ENCODE assay signal across 8 mouse cellular contexts in genomic region chr17:55957726-55958583, GRCm38 (mm10). TPM values are rescaled to one million over a fixed set of nuclear protein-coding genes. Genes with fewer than 3 reads are reported as not detected.
DNase-seq lines count a peak whose midpoint lies in the region; ATAC-seq and TF ChIP-seq lines count a peak whose summit lies in the region.

No protein-coding gene starts in this region.

- H3K4me2 ChIP-seq in liver, embryonic 11.5 days, result peak overlapping the region; percentile 82

- H3K9me3 ChIP-seq in heart, embryonic 10.5 days, result no peaks in the 10 kb centered on the region
- no peaks in the 10 kb centered on the region for H3K9me3 ChIP-seq in liver, embryonic 11.5 days (ENCODE audit: control insufficient read depth, low read length)

- H3K4me1 ChIP-seq in heart, embryonic 10.5 days, result peaks cover 19% of the 10 kb centered on the region
- peaks cover 5% of the 10 kb centered on the region; the same call in 1 of the 2 replicates for H3K4me1 ChIP-seq in embryonic fibroblast, embryonic 13.5 days (ENCODE audit: control insufficient read depth, insufficient read depth, low read length)
- H3K4me1 ChIP-seq in liver, embryonic 11.5 days (replicated peaks; ENCODE audit: control insufficient read depth, insufficient read depth, low read length), result peaks cover 21% of the 10 kb centered on the region

- 71% methylated on average over 13 of the region's 13 CpGs for WGBS in heart, embryonic 10.5 days
- 77% methylated on average over 12 of the region's 13 CpGs for WGBS in liver, embryonic 11.5 days

- no peak for TF ChIP-seq POLR2A in embryonic fibroblast, embryonic 13.5 days (IDR thresholded peaks at IDR 0.05; ENCODE audit: low read depth, low read length)

- TF ChIP-seq CTCF in embryonic fibroblast, embryonic 13.5 days (IDR thresholded peaks at IDR 0.05; ENCODE audit: borderline replicate concordance, insufficient read depth, low read length), result no peak

- intact Hi-C loops in heart, postnatal 36 days (cut with DNase I), result loop anchor here (2.0 to 5.0 kb wide), 4 partner anchors 49 to 293 kb away; partner anchors contain the start of genes Mpnd, Sh3gl1 and Stap2

- H3K9ac ChIP-seq in liver, embryonic 11.5 days (ENCODE audit: low read depth, low read length), result peak overlapping the region; percentile 83

- H3K27me3 ChIP-seq in heart, embryonic 10.5 days (ENCODE audit: insufficient read depth, poor library complexity, severe bottlenecking), result peaks cover 20% of the 10 kb centered on the region
- H3K27me3 ChIP-seq in liver, embryonic 11.5 days (replicated peaks; ENCODE audit: control insufficient read depth, insufficient read depth, low read length), result peaks cover 3% of the 10 kb centered on the region; the same call in 1 of the 2 replicates

- no peak for ATAC-seq in liver, embryonic 11.5 days (replicated peaks; ENCODE audit: low FRiP score)

- H3K36me3 ChIP-seq in heart, embryonic 10.5 days, result peaks cover 19% of the 10 kb centered on the region
- peaks cover 9% of the 10 kb centered on the region; the same call in 1 of the 2 replicates for H3K36me3 ChIP-seq in liver, embryonic 11.5 days (ENCODE audit: control insufficient read depth, insufficient read depth, low read length)

- H3K27ac ChIP-seq in heart, embryonic 10.5 days, result peak overlapping the region; percentile 91
- no peak overlapping the region for H3K27ac ChIP-seq in embryonic fibroblast, embryonic 13.5 days (ENCODE audit: insufficient read depth, low read length)
- peak overlapping the region; percentile 94; the same call in 1 of the 2 replicates for H3K27ac ChIP-seq in liver, embryonic 11.5 days (ENCODE audit: low read depth, low read length)

- no peak for DNase-seq in heart, embryonic 10.5 days (ENCODE audit: low spot score)
- no peak for DNase-seq in heart, postnatal 36 days
- peak; percentile 45 for DNase-seq in A20 (ENCODE audit: low read depth, low spot score)
- DNase-seq in liver, embryonic 11.5 days (ENCODE audit: low spot score), result no peak
- DNase-seq in ovary, adult 18-20 months (ENCODE audit: low spot score), result no peak
- no peak for DNase-seq in layer of hippocampus, postnatal 25 days (ENCODE audit: extremely low spot score in 1 of 2, low spot score in 1 of 2)
- no peak for DNase-seq in layer of hippocampus, adult 9-10 months (ENCODE audit: low spot score)

- peak overlapping the region; percentile 67 for H3K4me3 ChIP-seq in heart, embryonic 10.5 days
- peak overlapping the region; percentile 49 for H3K4me3 ChIP-seq in embryonic fibroblast, embryonic 13.5 days (ENCODE audit: insufficient read depth, low read length)
- H3K4me3 ChIP-seq in liver, embryonic 11.5 days (ENCODE audit: low read depth, low read length), result peak overlapping the region; percentile 64

RNA-seq across cellular contexts. Expression of gene Yju2, which starts 0.9 kb away (rescaled TPM):
- 20.9 and 24.4 TPM in 2 replicates for polyA plus RNA-seq in heart, embryonic 10.5 days (2016; fragmentation: Nextera tagmentation; extraction: Ambion mirVana)
- total RNA-seq in heart, postnatal 36 days (2021), result 1 to 10 TPM; 8.8 to 9.5 TPM
- 8.0 and 8.9 TPM in 2 replicates for polyA plus RNA-seq in embryonic fibroblast, embryonic 13.5 days (2011; ENCODE audit: insufficient read length, low read depth, missing spikeins)
- 20.9 and 23.4 TPM in 2 replicates for polyA plus RNA-seq in liver, embryonic 11.5 days (2014; fragmentation: Nextera tagmentation; extraction: Ambion mirVana)
- 10 to 100 TPM; 16.7 to 16.9 TPM for total RNA-seq in layer of hippocampus, postnatal 25 days (2021)

RNA-seq across cellular contexts. Expression of gene Ebi3, which starts 5.5 kb away (rescaled TPM):
- polyA plus RNA-seq in heart, embryonic 10.5 days (2016; fragmentation: Nextera tagmentation; extraction: Ambion mirVana), result 0.25 and 0.72 TPM in 2 replicates
- 1 to 10 TPM in 1 of 2 experiments, under 1 TPM in 1; 0.78 to 1.6 TPM for total RNA-seq in heart, postnatal 36 days (2021)
- polyA plus RNA-seq in embryonic fibroblast, embryonic 13.5 days (2011; ENCODE audit: insufficient read length, low read depth, missing spikeins), result not detected in 2 replicates
- 3.5 and 4.7 TPM in 2 replicates for polyA plus RNA-seq in liver, embryonic 11.5 days (2014; fragmentation: Nextera tagmentation; extraction: Ambion mirVana)
- total RNA-seq in layer of hippocampus, postnatal 25 days (2021), result 1 to 10 TPM; 2.3 to 2.8 TPM

RNA-seq across cellular contexts. Expression of gene Zfp119b, which starts 8.7 kb away (rescaled TPM):
- 3.9 TPM in 2 replicates for polyA plus RNA-seq in heart, embryonic 10.5 days (2016; fragmentation: Nextera tagmentation; extraction: Ambion mirVana)
- total RNA-seq in heart, postnatal 36 days (2021), result 1 to 10 TPM; 3.7 to 4.3 TPM
- polyA plus RNA-seq in embryonic fibroblast, embryonic 13.5 days (2011; ENCODE audit: insufficient read length, low read depth, missing spikeins), result 4.6 and 5.4 TPM in 2 replicates
- polyA plus RNA-seq in liver, embryonic 11.5 days (2014; fragmentation: Nextera tagmentation; extraction: Ambion mirVana), result 3.8 and 4.4 TPM in 2 replicates
- total RNA-seq in layer of hippocampus, postnatal 25 days (2021), result 1 to 10 TPM; 3.1 to 3.4 TPM

RNA-seq across cellular contexts. Expression of gene Shd, which starts 12.3 kb away (rescaled TPM):
- 11.3 and 15.2 TPM in 2 replicates for polyA plus RNA-seq in heart, embryonic 10.5 days (2016; fragmentation: Nextera tagmentation; extraction: Ambion mirVana)
- under 1 TPM; 0.72 to 0.87 TPM for total RNA-seq in heart, postnatal 36 days (2021)
- polyA plus RNA-seq in embryonic fibroblast, embryonic 13.5 days (2011; ENCODE audit: insufficient read length, low read depth, missing spikeins), result 0.39 TPM in 1 of 2 replicates, not detected in the other
- polyA plus RNA-seq in liver, embryonic 11.5 days (2014; fragmentation: Nextera tagmentation; extraction: Ambion mirVana), result 2.4 and 2.5 TPM in 2 replicates
- 10 to 100 TPM; 24.3 to 29.0 TPM for total RNA-seq in layer of hippocampus, postnatal 25 days (2021)

RNA-seq across cellular contexts. Expression of gene Fsd1, which starts 28.4 kb away (rescaled TPM):
- polyA plus RNA-seq in heart, embryonic 10.5 days (2016; fragmentation: Nextera tagmentation; extraction: Ambion mirVana), result 8.4 and 23.2 TPM in 2 replicates
- not detected for total RNA-seq in heart, postnatal 36 days (2021)
- 5.9 and 9.5 TPM in 2 replicates for polyA plus RNA-seq in embryonic fibroblast, embryonic 13.5 days (2011; ENCODE audit: insufficient read length, low read depth, missing spikeins)
- polyA plus RNA-seq in liver, embryonic 11.5 days (2014; fragmentation: Nextera tagmentation; extraction: Ambion mirVana), result 6.4 and 8.8 TPM in 2 replicates
- total RNA-seq in layer of hippocampus, postnatal 25 days (2021), result 10 to 100 TPM; 72.4 to 82.6 TPM
